Mouse (Mus musculus) R1 (cell line): ENCODE results near the gene Ube3c.
A peak's percentile ranks its signal among the peaks of the same experiment; 100 is the strongest.
"Not testable (repeated sequence)": the region's sequence is repeated elsewhere in the genome, so short reads cannot be mapped to it uniquely, and the experiment has no call there.

Experiments
- DNase-seq: peaks from one replicate; pipeline ENCODE4 v3.0.0-alpha.2; 2018; ENCODE audit warnings: low read depth, low spot score

Ube3c gene

DNA sequence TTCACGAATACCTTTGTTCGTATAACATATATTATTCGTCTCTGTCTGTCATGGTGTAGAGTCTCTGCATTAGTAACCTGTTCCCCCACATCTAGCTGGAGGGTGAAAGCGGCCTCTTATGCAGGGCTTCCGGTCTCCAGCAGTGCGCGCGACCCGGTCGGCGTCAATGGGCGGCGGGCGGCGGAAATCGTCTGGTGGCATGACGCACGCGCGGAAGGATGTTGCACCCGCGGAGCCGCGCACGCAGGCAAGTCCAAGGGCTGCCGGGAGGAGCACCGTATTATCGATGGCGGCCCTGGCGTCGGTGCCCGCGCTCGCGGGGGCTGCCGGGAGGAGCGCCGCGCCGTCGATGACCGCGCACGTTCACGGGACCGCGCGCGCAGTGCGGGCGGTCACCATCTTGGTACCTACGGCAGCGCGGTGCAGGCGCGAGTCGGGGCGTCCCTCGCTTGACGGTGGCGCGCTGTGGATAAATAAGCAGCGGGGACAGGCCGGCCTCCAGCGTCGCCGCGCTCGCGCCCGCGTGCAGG lies at the start of gene Ube3c:
Ube3c (plus strand) TSS at position 395 of the 530 bp plus-strand sequence.
- DNase-seq: peak; percentile 96

GRCm38 (mm10) chr5:29560111-29560510 lies 8.9 kb upstream of the Ube3c start:
- no peak for DNase-seq

- peak; percentile 68 for DNase-seq
Measured at GRCm38 (mm10) chr5:29560667-29561066, 8.4 kb upstream of the Ube3c start.

DNA sequence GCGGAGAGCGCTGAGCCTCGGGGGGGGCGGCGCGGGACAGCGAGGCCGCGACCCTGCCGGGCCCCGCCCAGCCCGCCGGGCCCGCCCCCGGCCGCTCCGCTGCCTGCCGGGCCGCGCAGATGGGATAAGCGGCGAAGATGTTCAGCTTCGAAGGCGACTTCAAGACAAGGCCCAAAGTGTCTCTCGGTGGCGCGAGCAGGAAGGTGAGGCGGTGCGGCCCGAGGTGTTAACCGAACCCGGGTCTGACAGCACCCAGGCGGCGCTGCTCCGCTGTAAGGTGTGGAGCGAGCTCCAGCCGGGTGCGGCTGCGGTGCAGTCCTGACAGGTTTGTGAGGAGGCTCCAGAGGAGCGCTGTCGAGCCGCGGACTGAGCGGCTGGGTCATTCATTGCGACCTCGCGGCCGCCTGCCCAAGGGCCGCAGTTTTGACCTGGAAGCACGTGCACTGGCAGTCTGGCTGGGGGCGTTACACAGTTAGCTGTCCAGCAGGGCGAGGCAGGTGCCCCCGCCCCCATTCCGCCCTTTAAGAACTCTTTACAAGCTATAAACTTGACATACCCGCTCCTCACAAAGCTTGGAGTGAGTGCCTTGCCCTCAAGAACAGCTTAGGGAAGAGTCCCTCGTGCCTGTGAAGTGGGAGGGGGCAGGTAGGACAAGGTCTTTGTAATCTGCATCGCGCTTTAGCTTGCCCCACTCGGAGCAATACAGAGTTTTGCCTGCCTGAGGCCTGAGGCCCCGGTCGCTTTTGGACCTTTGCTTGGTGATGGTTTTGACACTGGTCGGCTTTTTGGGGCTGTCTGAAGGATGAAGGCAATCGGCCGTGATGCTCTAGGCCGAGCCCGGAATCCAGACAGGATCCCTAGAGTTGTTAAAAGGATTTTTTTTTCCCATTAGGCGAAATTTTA lies 587 bp downstream of the Ube3c start:
- DNase-seq: peak; percentile 87

DNA sequence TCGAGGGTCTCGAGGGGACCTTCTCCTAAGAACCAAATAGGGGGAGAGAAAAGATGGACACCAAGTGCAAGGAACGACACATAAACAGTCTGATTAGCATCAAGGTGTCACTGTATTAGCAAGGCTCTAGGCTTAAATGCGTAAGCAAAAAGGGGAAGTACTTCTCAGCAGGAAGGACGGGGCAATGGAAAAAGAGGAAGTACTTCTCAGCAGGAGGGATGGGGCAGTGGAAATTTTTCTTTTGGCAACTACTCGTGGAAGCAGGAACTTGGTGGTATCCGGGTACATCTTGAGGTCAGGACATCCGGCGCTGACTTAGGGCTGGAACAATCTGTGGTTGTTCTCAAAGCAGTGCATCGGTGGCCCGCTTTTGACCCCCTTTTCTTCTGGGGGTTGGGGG lies 5.2 kb downstream of the Ube3c start:
- DNase-seq: peak; percentile 95

DNA sequence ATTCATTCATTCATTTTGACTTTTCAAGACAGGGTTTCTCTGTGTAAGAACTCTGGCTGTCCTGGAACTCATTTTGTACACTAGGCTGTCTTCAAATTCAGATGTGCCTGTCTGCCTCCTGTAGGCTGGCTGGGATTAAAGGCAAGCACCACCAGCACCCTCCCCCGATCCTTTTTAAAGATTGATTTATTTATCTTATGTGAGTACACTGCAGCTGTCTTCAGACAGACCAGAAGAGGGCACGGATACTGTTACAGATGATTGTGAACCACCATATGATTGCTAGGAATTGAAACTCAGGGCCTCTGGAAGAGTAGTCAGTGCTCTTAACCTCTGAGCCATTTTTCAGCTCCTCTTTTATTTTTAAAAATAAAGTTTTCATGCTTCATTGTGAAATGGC lies 6.0 kb downstream of the Ube3c start:
- no peak for DNase-seq

GRCm38 (mm10) chr5:29577795-29578631 lies 9.0 kb downstream of the Ube3c start:
- peak; percentile 38 for DNase-seq

GRCm38 (mm10) chr5:29583880-29584595 lies 15.0 kb downstream of the Ube3c start:
- DNase-seq: no peak

- not testable (repeated sequence) for DNase-seq
Measured at GRCm38 (mm10) chr5:29592161-29592560, 23.1 kb downstream of the Ube3c start.

- DNase-seq: no peak
Measured at GRCm38 (mm10) chr5:29606546-29606945, 37.5 kb downstream of the Ube3c start.

DNA sequence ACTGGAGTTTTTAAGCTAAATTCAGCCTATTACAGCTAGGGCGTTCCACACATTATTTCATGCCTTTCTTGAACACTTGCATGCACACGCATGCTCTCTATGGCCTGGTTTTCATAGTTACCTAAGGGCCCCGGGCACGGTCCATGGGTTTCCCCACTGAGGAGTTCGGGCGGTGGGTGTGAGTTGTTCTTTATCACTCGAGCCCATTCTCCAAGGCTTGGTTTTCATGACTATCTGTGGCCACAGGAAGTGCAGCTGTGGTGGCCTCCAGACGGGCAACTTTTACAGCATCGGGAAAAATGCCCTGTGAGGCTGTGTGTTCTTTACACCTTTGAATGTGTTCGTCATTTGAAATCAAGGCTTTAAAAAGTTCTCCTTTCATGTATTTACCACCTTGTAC lies 56.6 kb downstream of the Ube3c start:
- DNase-seq: peak; percentile 9

- DNase-seq: no peak
Measured at GRCm38 (mm10) chr5:29629941-29630340, 60.9 kb downstream of the Ube3c start.

GRCm38 (mm10) chr5:29631711-29632110 lies 62.7 kb downstream of the Ube3c start:
- peak; percentile 51 for DNase-seq

GRCm38 (mm10) chr5:29636298-29636697 lies 67.3 kb downstream of the Ube3c start:
- no peak for DNase-seq

DNA sequence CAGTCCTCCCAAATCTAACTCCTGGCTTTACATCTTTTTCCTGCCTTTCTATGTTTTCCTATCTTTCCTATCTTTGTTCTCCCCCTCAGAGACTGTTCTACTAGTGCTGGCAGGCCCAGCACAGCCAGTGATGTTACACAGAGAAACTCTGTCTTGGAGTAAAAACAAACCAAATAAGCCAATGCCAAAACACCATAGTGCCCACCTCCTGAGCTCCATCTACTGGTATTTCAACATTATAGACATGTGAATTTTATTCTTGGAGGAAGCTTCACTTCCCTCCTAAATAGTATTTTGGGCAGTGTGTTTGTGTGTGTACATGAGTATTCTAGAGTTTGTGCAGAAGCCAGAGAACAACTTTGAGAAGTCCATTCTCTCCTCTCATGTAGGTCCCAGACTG lies 67.8 kb downstream of the Ube3c start:
- no peak for DNase-seq

GRCm38 (mm10) chr5:29641124-29641884 lies 72.3 kb downstream of the Ube3c start:
- DNase-seq: no peak

DNA sequence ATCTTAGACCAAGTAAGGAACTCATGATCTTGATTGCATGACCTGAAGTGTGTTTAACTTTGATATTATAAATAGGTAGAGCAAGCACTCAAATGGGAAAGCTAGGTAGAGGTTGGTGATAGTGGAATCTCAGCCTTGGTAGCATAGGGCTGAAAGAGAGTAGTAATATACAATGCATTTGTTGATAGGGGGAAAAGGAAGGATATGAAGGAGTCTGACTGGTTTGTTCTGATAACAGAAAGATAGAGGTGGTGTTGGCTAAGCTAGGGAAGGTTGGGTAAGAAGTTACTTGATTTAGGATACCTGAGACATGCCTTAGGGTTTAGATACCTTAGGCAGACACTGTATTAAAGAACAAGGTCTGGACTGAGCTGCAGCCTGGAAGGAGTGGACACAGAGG lies 82.7 kb downstream of the Ube3c start:
- no peak for DNase-seq

DNA sequence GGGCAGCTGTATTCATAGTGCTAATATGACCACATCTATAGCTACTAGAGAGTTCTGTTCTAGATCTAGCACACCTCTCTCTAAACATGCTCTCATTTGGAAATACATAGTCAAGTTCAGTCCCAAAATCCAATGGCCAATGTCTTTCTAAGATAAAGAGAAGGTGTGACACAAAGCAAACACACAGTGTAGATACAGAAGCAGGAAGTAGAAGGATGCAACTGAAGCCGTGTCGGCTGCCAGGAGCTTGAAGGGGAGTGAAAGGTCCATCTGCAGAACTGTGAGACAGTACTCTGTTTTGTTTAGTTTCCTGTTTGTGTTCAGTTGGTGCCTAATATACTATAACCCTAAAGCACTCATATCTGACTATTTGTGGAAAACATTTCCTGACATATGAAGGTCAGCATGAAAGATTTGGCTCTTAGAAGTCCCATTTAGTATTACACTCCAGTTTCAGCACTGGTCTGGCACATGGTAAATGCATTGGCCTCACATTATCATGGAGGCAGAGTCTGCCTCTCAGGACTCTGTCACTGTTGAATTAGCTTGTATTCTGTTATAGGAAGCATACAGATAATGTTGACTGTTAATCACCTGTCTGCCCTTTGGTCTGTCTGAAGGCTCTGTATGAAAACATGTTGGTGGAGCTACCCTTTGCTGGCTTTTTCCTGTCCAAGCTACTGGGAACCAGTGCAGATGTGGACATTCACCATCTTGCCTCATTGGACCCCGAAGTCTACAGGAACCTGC lies 88.7 kb downstream of the Ube3c start:
- no peak for DNase-seq

DNA sequence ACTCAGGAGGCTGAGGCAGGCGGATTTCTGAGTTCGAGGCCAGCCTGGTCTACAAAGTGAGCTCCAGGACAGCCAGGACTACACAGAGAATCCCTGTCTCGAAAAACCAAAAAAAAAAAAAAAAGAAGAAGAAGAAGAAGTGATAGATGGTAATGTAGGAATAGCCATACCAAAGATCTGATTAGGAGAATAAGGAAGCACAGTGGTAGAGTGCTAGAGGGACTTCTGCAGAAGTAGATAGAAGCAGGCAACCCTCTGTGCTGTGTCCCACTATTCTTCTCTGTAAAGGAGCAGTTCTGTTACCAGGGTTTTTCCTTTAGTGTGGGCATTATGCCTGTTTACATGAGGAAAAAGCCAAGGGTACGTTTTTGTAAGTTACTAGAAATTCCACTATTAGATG lies 92.2 kb downstream of the Ube3c start:
- not testable (repeated sequence) for DNase-seq

GRCm38 (mm10) chr5:29665391-29665790 lies 96.3 kb downstream of the Ube3c start:
- DNase-seq: no peak
